Mouse (Mus musculus) layer of hippocampus, postnatal 14 days (tissue): ENCODE measurements around the gene Mov10l1. TPM values are rescaled to one million over a fixed set of nuclear protein-coding genes. Genes with fewer than 3 reads are reported as not detected.

Experiments
- DNase-seq, 2 experiments: peaks; one replicate each; pipeline ENCODE4 v3.0.0; 2021 to 2022; ENCODE audit warnings: low spot score in 2 of 2, mixed read lengths in 1 of 2
- total RNA-seq, 2 experiments: library from RNA; stranded (reverse); gene quantifications; 2 replicates each; pipeline ENCODE4 v1.2.3; 2021

Gene Mov10l1
- total RNA-seq, 2 experiments from 2014 or later: not detected

DNA sequence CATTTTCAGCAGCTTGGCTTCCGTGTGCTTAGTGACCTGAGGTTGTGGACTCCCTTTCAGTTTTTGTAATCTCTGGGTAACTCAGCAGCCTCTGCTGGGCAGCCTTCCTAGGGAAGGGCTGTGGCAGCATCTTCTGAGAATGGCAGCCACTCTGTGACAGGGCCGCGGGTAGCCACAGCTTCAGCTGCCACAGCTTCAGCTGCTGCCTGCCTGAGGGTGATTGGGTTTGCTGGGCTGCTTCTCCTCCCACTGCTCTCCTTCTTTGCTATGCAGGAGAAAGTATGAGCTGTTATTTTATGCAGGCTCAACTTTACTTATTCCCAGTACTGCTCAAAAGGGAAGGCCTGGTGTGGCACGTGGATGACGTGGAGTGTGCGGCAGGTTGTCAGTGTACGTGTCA, 24.3 kb downstream of the Mov10l1 start:
- no peak for DNase-seq

DNA sequence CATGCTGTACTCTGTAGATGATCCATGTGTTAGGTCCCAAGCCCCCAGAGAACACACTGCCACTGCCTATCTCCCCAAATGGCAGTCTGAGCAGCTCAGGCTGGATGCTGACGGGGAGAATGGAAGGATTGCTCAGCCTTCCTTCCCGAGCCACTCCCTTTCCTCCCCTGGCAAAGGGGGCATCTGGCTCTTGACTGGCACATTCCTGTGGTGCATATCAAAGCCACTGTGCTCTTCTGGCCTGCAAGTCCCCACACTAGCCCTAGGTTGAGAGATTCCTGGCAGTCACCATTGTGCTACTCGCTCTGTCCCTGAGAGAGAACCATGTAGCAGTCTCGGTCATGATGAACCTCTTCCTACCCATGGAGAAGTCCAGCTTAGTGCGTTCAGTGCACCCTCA, 25.1 kb downstream of the Mov10l1 start:
- no peak for DNase-seq

DNA sequence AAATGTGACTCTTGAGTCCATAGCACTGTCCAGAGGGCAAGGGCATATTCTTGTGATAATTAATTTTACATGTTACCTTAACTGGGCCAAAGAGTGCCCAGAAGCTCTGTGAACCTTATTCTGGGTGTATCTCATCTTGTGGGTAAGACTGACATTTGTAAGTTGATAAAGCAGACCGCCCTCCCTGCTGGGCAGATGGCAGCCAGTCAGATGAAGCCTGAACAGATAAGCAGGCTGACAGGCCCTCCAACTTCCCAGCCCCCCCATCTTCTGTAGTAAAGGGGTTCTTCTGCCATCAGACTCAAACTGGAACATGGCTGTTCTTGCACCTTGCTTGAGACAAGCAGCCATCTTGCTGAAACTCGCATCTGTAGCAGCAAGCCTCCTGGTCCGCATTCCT, 34.0 kb downstream of the Mov10l1 start:
- peak in 1 of 2 experiments; percentile 14 for DNase-seq

DNA sequence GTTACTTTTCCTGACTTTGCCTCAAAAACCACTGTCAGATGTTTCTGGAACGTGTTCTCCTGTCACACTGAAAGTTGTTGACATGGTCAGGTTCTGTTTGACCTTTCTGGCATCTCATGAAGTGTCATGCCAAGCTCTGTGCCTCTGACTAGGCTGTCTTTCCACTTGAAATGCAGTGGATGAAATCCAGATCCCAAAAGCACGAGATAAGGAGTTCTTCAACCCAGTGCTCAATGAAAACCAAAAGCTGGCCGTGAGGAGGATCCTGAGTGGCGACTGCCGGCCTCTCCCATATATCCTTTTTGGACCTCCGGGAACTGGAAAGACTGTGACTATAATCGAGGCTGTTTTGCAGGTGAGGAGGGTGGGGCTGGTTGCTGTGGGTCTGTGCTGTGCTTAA, 37.4 kb downstream of the Mov10l1 start:
- DNase-seq: no peak

DNA sequence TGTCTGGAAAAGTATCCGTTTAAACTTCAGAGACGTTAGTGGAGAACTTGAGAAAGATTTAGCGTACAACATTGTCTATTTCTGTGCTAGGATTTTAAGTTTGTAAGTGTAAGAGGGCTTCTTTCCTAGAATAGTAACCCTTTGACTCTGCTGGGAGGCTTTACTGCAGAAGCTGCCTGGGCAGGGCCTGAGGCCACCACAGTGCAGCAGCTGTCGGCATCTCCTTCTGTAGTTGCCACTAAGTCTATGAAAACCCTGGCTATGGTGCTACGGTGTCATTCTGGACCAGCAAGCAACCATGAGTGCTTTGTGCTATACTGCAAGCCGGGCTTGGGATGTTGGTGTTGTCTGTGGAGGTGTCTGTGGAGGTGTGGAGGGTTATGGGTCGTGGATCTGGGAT, 37.8 kb downstream of the Mov10l1 start:
- DNase-seq: no peak

DNA sequence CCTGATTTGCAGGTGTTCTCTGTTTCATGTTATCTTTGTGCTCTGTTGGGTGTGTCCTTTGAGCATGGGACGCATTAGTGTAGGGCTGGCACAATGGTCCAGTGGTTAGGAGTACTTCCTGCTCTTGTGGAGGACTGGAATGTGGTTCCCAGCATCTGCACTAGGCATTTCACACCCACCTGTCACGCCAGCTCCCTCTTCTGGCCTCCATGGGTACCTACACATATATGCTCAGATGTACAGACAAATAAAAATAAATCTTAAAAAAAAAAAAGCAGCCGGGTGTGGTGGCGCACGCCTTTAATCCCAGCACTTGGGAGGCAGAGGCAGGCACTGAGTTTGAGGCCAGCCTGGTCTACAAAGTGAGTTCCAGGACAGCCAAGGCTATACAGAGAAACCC, 61.7 kb downstream of the Mov10l1 start:
- DNase-seq: no peak

DNA sequence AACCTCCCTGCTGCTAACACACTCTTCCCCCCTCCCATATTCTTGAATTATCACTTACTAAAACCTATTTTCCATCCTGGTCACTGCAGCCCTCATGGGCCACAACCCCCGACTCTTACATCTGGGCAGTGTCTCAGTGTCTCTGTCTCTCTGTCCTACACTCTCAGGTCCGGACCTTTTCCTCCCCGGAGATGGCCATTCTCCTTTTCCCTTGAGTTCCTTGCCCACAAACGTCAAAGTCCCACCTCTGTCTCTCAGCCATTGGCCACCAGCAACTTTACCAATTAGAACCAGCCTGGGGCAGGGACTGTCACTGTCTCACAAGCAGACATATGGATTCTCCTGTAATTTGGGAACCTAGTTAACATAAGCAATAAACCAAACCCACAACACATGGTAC, 63.6 kb downstream of the Mov10l1 start:
- no peak for DNase-seq

DNA sequence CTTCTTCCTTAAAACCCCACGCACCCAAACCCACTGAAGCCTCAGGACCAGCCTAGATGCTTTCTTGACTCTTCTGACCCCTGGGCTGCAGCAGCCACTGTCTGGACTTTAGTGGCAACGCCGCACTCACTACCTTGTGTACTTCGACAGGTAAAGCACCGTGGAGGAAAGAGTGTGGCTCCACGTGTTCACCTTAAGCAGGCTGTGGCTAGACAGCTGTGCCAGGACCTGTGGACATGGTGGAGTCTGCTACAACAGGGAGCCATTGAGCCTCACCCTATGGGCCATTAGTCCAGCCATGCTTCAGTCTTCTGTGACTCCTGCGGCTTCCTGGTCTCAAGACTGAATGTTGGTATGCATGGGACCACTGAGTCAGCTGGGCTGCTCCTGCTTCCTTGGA, 72.0 kb downstream of the Mov10l1 start:
- DNase-seq: no peak

DNA sequence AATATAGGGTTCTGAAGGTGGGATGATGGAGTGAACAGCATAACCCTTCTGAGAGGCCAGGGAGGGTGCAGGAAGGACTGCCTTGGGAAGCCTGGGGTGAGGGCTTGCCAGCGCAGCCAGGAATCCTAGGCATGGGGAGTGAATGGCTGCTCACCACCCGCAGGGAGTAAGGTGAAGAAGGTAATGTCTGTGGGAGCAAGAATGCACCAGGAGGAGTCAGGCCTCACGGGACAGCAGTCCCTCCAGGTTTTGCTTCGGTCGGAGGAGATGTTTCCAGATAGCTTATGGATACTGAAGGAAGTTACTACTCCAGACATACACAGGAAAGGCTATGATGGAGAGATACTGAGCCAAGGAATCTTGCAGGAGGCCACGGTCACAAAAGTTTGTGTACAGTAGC, 76.0 kb downstream of the Mov10l1 start:
- no peak for DNase-seq

DNA sequence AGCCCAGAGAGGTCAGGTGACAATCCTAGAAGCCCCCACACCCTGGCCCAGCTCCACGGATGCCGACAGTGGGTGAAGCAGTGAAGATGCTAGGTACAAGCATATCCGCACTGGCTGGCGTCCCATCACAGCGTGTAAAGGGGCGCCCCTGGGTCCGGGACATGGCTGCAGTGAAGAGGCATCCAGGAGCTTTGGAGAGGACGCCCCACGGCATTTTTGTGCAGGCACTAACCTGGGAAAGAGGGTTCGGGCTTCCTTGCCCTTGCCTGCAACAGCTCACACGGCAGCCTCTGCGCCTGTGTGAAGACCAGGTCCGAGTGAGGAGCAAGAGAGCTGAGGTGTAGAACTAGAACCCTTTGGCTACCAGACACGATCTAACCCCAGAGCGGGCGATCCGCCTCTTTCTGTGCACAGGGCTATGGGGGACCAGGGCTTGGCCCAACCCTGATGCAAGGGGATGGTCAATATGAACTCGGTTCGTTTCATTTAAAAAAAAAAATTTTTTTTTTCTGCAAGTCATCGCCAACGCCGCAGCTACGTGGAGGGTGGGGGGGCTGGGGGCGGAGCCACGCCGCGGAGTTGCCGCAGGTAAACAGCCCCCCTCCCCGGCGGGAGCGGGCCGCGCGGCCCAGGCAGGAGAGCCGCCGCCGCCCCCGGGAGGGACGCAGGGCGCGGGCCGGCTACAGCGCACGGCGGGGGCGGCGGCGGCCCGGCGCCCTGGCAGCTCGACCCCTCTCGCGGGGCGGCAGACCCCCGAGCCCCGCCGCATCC, 76.6 kb downstream of the Mov10l1 start, which contains the start of gene Panx2:
Gene Panx2 (plus strand): TSS at position 574 of the 771 bp plus-strand sequence.
- peak in 1 of 2 experiments; percentile 26 for DNase-seq

DNA sequence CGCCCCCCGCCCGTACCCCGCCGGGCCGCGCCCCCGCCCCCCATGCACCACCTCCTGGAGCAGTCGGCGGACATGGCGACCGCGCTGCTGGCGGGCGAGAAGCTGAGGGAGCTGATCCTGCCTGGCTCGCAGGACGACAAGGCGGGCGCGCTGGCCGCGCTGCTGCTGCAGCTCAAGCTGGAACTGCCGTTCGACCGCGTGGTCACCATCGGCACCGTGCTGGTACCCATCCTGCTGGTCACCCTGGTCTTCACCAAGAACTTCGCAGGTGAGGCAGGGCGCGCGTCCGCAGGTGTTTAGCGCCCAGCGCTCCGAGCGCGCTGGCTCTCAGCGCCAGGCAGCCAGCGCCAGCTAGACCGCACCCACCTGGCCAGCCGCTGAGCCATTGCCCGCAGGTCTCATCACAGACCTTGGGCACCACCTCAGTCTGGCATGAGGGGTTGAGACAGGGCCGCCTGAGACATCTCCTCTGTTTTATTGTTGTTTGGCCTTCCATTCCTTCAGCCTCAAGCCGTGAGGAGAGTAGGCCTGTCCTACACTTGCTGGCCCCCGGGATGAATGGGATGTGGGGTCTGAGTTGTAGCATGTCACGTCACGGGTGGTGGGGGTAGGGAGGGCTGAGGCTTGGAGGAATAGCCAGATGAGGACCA, 77.4 kb downstream of the Mov10l1 start:
- peak in 1 of 2 experiments; percentile 28 for DNase-seq

DNA sequence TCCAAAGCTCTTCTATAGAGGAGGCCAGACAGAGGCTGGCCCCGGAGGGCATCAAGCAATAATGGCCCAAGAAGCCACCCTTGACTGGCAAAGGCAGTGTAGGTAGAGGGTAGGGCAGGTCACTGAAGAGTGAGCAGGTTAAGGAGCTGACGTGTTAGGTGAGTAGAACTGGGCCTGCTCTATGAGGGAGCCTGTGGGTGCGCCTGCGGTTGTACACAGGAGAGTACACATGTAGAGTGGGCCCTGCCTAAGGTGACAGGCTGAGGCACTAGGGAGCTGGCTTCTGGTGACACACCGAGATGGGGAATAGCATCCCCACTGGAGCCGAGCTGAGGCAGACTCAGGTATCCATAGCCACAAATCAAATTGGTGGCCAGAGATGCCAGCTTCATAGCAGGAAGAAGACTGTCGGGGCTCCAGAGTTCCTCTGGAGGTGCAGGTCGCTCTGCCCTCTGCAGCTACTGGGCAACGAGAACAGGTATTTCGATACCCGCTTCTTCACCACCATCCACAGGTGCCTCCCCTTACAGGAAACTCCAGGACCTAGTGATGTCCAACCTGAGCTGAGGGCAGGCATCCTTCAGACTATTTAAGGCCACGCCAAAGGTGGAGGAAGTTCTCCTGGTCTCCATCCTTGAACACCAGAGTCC, 78.2 kb downstream of the Mov10l1 start:
- peak in 1 of 2 experiments; percentile 17 for DNase-seq

DNA sequence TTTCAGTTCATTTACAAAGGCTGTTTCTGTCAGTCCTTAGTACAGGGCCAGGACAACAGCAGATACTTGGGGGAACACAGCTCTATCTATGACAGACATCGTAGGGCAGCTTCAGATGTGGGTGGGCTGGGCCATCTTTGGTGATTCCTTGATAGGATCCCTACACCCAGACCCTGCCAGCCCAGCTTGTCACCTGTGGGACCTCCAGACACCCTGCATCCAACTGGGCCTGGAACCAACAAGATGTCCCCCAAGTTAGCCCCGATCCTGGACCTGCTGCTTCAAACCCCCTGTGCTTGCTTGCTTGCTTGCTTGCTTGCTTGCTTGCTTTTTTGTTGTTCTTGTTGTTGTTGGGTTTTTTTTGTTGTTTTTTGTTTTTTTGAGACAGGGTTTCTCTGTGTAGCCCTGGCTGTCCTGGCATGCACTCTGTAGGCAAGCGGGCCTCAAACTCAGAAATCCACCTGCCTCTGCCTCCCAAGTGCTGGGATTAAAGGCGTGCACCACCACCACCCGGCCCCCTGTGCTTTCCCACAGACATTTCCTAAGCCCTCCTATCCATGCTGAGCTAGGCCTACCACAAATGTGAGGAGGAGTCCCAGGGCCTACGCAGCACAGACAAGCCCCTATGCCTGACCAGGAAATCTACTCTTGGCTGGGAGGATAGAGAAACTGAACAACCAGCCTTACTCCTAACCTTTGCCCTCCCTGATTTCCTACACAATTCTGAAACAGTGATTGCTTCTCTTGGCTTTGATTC, 79.2 kb downstream of the Mov10l1 start:
- peak in 1 of 2 experiments; percentile 12 for DNase-seq

DNA sequence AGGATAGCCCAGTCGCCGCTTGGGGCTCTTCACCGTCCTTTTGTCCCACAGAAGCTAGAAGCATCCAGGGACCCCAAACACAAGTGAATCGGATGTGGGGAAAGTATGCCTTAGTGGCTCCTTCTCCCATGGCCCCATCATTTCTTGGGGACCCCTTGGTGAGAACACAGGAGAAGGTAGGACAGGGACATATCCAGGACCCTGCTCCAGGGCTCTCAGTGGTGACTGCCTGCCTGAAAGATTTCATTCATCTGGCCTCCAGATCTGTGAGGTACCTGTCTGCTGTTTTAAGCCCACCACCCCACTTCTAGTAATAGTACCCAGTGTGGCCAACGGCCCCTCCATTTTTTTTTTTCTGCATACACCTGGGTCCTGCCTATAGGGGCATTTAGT, 79.8 kb downstream of the Mov10l1 start:
- peak in 1 of 2 experiments; percentile 9 for DNase-seq

DNA sequence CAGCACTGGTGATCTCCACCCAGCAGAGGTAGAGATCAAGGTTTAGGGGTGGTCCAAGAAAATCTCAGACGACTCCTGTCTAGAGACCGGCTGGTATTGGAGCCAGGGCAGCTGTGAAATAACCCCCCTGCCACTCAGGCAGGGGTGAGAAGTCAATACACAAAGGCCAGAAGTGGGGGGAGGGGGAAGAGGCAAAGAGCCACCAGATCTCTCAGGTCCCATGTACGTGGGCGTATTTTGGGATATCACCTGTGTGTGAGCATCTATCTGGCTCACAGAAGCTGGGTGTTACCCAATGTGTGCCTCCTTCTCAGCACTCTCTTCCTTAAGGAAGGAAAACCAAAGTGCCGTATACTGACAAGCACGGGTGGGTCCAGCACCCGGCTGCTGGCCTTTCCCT, 80.3 kb downstream of the Mov10l1 start:
- DNase-seq: no peak

DNA sequence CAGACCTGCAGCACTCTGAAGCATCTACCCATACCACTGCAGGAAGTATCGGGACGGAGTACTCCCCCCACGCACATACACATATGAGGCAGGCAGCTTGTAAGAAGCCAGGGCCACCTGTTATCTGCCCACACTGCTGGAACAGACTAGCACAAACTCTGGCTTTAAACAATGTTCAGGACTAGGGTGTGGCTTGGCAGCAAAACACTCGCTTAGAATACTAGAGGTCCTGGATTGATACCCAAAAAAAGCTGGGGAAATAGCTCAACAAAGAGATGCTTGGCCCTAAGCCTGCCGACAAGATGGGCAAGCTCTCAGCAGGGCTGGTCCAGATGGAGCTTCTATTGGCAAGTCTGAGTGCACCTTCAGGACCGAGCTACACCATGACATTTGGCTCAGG, 80.8 kb downstream of the Mov10l1 start:
- DNase-seq: peak in 1 of 2 experiments; percentile 89

DNA sequence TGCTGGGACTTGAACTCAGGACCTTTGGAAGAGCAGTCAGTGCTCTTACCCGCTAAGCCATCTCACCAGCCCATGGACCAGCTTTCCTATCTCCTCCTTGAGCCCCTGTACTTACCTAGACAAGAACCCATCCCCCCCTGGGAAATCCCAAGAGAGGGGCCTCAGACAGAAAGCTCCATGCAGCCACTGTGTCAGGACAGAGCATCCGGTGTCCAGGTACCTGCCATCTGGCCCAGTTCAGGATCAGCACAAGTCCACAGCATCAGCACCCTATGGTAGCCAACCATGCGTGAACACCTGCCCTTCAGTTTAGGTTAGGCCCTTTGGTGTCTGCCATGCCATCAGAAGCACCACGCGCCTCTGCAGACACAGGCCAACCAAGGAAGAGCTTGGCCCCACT, 82.2 kb downstream of the Mov10l1 start:
- DNase-seq: no peak

DNA sequence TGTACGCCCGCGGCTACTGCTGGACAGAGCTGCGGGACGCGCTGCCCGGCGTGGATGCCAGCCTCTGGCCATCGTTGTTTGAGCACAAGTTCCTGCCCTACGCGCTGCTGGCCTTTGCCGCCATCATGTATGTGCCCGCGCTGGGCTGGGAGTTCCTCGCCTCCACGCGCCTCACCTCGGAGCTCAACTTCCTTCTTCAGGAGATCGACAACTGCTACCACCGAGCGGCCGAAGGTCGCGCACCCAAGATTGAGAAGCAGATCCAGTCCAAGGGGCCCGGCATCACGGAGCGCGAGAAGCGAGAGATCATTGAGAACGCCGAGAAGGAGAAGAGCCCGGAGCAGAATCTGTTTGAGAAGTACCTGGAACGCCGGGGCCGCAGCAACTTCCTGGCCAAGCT, 84.9 kb downstream of the Mov10l1 start:
- DNase-seq: no peak

DNA sequence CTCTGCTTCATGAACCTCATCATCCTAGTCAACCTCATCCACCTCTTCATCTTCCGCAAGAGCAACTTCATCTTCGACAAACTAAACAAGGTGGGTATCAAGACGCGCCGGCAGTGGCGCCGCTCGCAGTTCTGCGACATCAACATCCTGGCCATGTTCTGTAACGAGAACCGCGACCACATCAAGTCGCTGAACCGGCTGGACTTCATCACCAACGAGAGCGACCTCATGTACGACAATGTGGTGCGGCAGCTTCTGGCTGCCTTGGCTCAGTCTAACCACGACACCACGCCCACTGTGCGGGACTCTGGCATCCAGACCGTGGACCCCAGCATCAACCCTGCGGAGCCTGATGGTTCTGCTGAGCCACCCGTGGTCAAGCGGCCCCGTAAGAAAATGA, 85.5 kb downstream of the Mov10l1 start:
- no peak for DNase-seq

DNA sequence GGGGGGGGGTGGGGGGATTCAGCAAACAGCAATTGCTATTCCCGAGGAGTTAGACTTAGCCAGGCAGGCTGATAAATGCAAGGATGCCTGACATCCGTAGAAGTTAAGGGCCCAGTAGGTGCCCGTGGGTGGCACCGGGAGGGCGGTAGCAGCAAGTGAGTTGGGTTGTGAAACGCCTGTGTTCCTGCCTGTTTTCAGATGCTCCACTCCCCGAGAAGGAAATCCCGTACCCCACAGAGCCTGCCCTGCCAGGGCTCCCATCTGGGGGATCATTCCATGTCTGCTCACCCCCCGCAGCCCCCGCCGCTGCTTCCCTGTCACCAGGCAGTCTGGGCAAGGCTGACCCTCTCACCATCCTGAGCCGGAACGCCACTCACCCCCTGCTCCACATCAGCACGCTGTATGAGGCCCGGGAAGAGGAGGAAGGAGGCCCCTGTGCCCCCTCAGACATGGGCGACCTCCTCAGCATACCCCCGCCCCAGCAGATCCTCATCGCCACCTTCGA, 86.7 kb downstream of the Mov10l1 start:
- DNase-seq: no peak

DNA sequence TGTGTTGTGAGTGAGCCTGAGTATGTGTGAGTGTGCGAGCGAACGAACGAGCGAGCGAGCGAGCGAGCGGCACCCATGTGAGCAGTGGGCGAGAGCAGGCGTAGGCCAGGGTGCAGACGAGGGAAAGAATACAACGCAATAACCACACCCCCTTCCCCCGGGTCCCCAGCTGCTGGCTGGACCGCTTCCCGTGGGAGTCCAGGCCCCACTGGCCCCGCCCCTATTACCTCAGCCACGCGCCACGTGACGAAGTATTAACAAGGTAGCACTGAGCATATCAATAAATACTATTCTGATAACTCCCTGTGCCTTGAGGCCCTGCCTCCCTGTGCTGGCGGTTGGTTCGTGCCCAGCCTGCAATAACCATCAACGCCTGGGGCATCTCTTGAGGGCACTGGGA, 87.9 kb downstream of the Mov10l1 start:
- no peak for DNase-seq
